Mouse (Mus musculus) cerebellum, postnatal 4 days (tissue): ENCODE data around the gene Gcn1l1.

Source experiments
- DNase-seq, 2 experiments: peaks; one replicate each; pipeline ENCODE4 v3.0.0; 2022; ENCODE audit warnings: low spot score in 2 of 2, mixed read lengths in 1 of 2

The Gcn1l1 gene

GRCm38 (mm10) chr5:115653776-115654175 lies 88.7 kb downstream of the Gcn1l1 start:
- no peak for DNase-seq

DNA sequence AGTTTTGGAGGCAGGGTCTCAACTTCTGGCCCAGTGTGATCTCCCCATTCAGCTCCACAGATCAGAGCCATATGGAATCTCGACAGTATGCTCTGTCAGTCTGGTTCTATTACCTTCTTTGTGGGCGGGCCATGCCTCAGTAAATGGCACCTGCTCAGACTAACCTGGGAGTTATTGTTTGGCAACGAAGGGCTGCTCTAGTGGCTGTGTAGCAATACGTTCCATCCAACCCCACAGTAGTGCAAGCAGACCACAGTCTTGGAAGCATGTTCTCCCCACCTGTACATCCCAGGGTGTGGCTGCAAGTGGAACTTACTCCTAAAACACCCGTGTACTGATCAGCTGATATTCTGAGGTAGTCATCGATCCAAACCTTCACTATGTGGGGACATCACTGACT lies 91.6 kb downstream of the Gcn1l1 start:
- no peak for DNase-seq

DNA sequence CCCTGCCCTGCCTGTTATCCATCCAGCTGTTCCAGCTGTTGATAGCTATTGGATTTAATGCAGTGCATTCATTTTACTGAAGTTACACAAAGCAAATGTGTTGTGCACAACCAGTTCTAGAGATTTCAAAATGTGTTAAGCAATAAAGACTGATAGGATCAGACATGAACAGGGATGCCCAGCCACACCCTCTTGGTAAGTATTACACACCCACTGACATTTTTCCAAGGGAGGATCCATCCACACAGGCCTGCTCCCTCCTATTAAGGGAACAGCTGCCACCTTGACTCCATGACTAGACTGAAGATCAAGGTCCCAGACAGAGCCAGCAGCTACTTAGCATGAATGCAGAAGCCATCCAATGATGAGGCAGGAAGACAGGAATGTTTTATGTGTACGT lies 92.2 kb downstream of the Gcn1l1 start:
- no peak for DNase-seq

DNA sequence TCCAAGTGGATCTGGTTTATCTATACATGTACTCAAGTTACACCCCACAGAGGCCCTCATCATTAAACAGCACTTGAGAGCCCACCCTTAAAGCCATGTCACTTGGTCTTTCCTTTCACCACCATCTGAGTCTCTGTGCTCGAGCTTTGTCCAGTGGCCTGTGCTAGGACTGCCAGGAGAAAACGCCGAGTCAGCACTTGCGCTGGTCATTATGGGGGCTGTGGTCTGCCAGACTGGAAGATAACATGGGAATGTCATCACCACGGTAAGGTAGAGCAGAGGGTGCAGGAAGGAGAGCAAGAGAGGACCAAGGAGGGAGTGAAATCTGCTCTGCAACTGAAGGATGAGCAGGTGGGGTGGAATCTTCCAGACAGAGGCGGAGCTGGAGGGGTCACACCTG lies 93.3 kb downstream of the Gcn1l1 start:
- DNase-seq: no peak

GRCm38 (mm10) chr5:115662658-115663057 lies 97.6 kb downstream of the Gcn1l1 start:
- DNase-seq: no peak

- DNase-seq: peak in 1 of 2 experiments; percentile 58
Measured at GRCm38 (mm10) chr5:115666366-115667065, 101.5 kb downstream of the Gcn1l1 start.

- DNase-seq: no peak
Measured at GRCm38 (mm10) chr5:115667210-115667609, 102.2 kb downstream of the Gcn1l1 start.

DNA sequence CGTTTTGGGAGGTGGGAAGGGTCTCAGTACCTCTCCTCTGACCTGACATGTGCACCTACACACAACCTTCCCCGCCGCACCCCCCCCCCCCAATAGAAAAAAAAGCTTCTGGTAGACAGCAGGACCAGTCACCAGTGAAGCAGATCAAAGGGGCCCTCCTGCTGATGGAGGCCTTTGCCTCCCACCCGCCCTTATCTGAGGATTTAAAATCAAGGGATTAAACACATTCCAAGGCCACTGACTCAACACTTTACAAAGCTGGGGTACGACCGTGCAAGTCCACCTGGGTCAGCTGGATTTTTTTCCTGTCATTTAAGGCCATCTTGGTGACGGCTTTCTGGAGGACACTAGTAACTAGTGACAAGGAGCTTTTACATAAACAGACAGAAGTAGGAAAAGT lies 102.8 kb downstream of the Gcn1l1 start:
- no peak for DNase-seq

DNA sequence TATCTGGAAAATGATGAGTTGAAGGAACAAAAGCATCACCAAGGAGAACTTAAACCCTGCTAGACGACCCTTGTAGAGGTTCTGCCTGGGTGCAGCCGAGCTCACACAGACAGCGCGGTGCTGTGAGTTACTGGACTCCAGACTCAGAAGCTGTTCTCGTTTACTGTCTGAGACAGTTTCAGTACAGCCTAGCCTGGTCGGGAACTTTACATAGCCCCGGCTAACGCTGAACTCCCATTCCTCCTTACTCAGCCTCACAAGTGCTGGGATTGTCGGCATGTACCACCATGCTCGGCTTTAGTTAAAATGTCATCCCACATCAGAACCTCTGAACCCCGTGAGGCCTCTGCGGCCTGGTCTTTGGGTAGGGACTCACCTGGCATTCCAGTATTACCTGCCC lies 103.9 kb downstream of the Gcn1l1 start:
- DNase-seq: no peak

GRCm38 (mm10) chr5:115669974-115670373 lies 104.9 kb downstream of the Gcn1l1 start:
- DNase-seq: no peak

GRCm38 (mm10) chr5:115670406-115670805 lies 105.4 kb downstream of the Gcn1l1 start:
- no peak for DNase-seq

DNA sequence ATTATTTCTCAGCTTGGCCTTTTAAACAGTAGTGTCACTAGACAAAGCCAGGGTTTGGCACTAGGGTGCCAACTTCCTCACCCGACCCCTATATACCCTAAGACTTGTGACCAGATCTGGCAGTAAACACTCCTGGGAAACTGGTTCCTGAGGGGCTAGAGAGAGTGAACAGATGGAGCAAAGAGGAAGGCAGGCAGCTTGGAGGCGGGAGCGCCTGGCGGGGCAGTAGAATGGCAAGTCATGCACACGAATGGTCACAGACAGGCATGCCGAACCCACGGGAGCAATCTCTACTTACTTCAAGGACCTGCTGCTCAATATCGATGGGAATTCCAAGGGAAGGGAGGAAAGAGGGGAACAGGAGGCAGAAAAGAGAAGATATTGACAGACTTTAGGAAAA lies 106.8 kb downstream of the Gcn1l1 start:
- DNase-seq: no peak
